Mouse (Mus musculus) MEL (cell line): ENCODE results near the gene Shisa8. TPM values are rescaled to one million over a fixed set of nuclear protein-coding genes. Genes with fewer than 3 reads are reported as not detected.

ENCODE experiments used
- DNase-seq: peaks from one replicate; pipeline ENCODE4 v3.0.0; 2011; ENCODE audit warnings: low read depth, low spot score
- H3K27ac ChIP-seq: 2 replicates; pipeline ENCODE4 v1.5.1; 2012; ENCODE audit warnings: low read depth, mild to moderate bottlenecking, control low read depth, low read length, moderate library complexity; ENCODE audit not compliant: control insufficient read depth
- H3K27me3 ChIP-seq, 2 experiments: fragments of 150-350 bp in 1 of 2; sonication (generic) in 1 of 2; 2 replicates each; pipeline ENCODE4 v1.6.1; 2012; ENCODE audit warnings: low read length in 2 of 2, mild to moderate bottlenecking in 2 of 2, improper control_type of control experiment in 1 of 2, moderate library complexity in 1 of 2; ENCODE audit not compliant: insufficient read depth in 2 of 2, control insufficient read depth in 1 of 2
- H3K36me3 ChIP-seq, 2 experiments: 2 replicates each; pipeline ENCODE4 v1.6.1; 2012 to 2014; ENCODE audit warnings: low read length in 2 of 2, improper control_type of control experiment in 1 of 2, inconsistent platforms in 1 of 2, mild to moderate bottlenecking in 1 of 2; ENCODE audit not compliant: insufficient read depth in 2 of 2, control insufficient read depth in 1 of 2
- H3K4me1 ChIP-seq, 2 experiments: fragments of 150-350 bp in 1 of 2; sonication (generic) in 1 of 2; 2 replicates each; pipeline ENCODE4 v1.6.1; 2012; ENCODE audit warnings: low read length in 2 of 2, improper control_type of control experiment in 1 of 2, mild to moderate bottlenecking in 1 of 2; ENCODE audit not compliant: insufficient read depth in 2 of 2, control insufficient read depth in 1 of 2
- H3K4me3 ChIP-seq, 2 experiments: fragments of 150-350 bp in 1 of 2; sonication (generic) in 1 of 2; 2 replicates each; pipeline ENCODE4 v1.5.1; 2012; ENCODE audit warnings: low read depth in 2 of 2, low read length in 2 of 2, mild to moderate bottlenecking in 2 of 2, moderate library complexity in 2 of 2, control low read depth in 1 of 2, improper control_type of control experiment in 1 of 2; ENCODE audit not compliant: control insufficient read depth in 1 of 2, insufficient read depth in 1 of 2
- H3K79me2 ChIP-seq: 2 replicates; pipeline ENCODE4 v1.6.1; 2012; ENCODE audit warnings: mild to moderate bottlenecking, low read length, moderate library complexity; ENCODE audit not compliant: control insufficient read depth, poor library complexity, insufficient read depth
- H3K9ac ChIP-seq: 2 replicates; pipeline ENCODE4 v1.6.1; 2012; ENCODE audit warnings: low read depth, mild to moderate bottlenecking, control low read depth, low read length, moderate library complexity; ENCODE audit not compliant: control insufficient read depth, poor library complexity, severe bottlenecking
- H3K9me3 ChIP-seq: fragments of 150-350 bp; sonication (generic); replicated peaks from 2 replicates; pipeline ENCODE4 v1.6.1; 2012; ENCODE audit warnings: mild to moderate bottlenecking, low read length, improper control_type of control experiment, moderate library complexity; ENCODE audit not compliant: insufficient read depth
- BHLHE40 ChIP-seq: IDR thresholded peaks from 2 replicates; pipeline ENCODE4 v1.6.1; 2012; ENCODE audit warnings: low read depth, mild to moderate bottlenecking, inconsistent platforms, low read length, improper control_type of control experiment, borderline replicate concordance
- CHD1 ChIP-seq: IDR thresholded peaks from 2 replicates; pipeline ENCODE4 v1.6.1; 2012; ENCODE audit warnings: low read depth, mild to moderate bottlenecking, inconsistent platforms, low read length, improper control_type of control experiment
- CHD2 ChIP-seq: IDR thresholded peaks from 2 replicates; pipeline ENCODE4 v1.6.1; 2011; ENCODE audit warnings: low read length, improper control_type of control experiment
- CTCF ChIP-seq, 3 experiments: IDR thresholded peaks in 2 of 3; conservative IDR thresholded peaks in 1 of 3; 2 replicates each; pipeline ENCODE4 v1.5.1; 2011 to 2012; ENCODE audit warnings: low read length in 3 of 3, low read depth in 2 of 3, mild to moderate bottlenecking in 2 of 3, improper control_type of control experiment in 1 of 3, inconsistent platforms in 1 of 3, mixed read lengths in 1 of 3, moderate library complexity in 1 of 3; ENCODE audit not compliant: control insufficient read depth in 1 of 3, insufficient read depth in 1 of 3, poor library complexity in 1 of 3, severe bottlenecking in 1 of 3
- ETS1 ChIP-seq: IDR thresholded peaks from 2 replicates; pipeline ENCODE4 v1.6.1; 2012; ENCODE audit warnings: low read depth, mild to moderate bottlenecking, inconsistent platforms, low read length, improper control_type of control experiment, moderate library complexity
- GABPA ChIP-seq: IDR thresholded peaks from 2 replicates; pipeline ENCODE4 v1.6.1; 2012; ENCODE audit warnings: low read depth, mild to moderate bottlenecking, inconsistent platforms, low read length, improper control_type of control experiment, moderate library complexity
- GATA1 ChIP-seq: IDR thresholded peaks from 2 replicates; pipeline ENCODE4 v1.6.1; 2011; ENCODE audit warnings: low read depth, low read length, improper control_type of control experiment
- KAT2A ChIP-seq: conservative IDR thresholded peaks from 2 replicates; pipeline ENCODE4 v1.6.1; 2012; ENCODE audit warnings: low read depth, low read length, improper control_type of control experiment, inconsistent platforms
- MYC ChIP-seq: IDR thresholded peaks from 2 replicates; pipeline ENCODE4 v1.6.1; 2011; ENCODE audit warnings: low read depth, mild to moderate bottlenecking, low read length, improper control_type of control experiment, moderate library complexity
- NRF1 ChIP-seq: IDR thresholded peaks from 2 replicates; pipeline ENCODE4 v1.6.1; 2014; ENCODE audit warnings: low read depth, mild to moderate bottlenecking, inconsistent platforms, low read length, improper control_type of control experiment, moderate library complexity; ENCODE audit not compliant: poor library complexity, insufficient read depth, severe bottlenecking
- POLR2A ChIP-seq, 2 experiments: IDR thresholded peaks; 2 replicates each; pipeline ENCODE4 v1.6.1; 2011 to 2012; ENCODE audit warnings: low read length in 2 of 2, mild to moderate bottlenecking in 2 of 2, control low read depth in 1 of 2, improper control_type of control experiment in 1 of 2, low read depth in 1 of 2, moderate library complexity in 1 of 2; ENCODE audit not compliant: control insufficient read depth in 1 of 2, insufficient read depth in 1 of 2, poor library complexity in 1 of 2
- RAD21 ChIP-seq: IDR thresholded peaks from 2 replicates; pipeline ENCODE4 v1.6.1; 2011; ENCODE audit warnings: mild to moderate bottlenecking, low read depth, low read length, improper control_type of control experiment
- TBP ChIP-seq: IDR thresholded peaks from 2 replicates; pipeline ENCODE4 v1.8.0; 2011; ENCODE audit warnings: low read depth, low read length, improper control_type of control experiment
- TCF12 ChIP-seq: IDR thresholded peaks from 2 replicates; pipeline ENCODE4 v1.6.1; 2014; ENCODE audit warnings: low read depth, mild to moderate bottlenecking, inconsistent platforms, low read length, improper control_type of control experiment, moderate library complexity
- UBTF ChIP-seq: IDR thresholded peaks from 2 replicates; pipeline ENCODE4 v1.6.1; 2012; ENCODE audit warnings: low read depth, mild to moderate bottlenecking, inconsistent platforms, low read length, improper control_type of control experiment, moderate library complexity, borderline replicate concordance; ENCODE audit not compliant: insufficient read depth
- USF2 ChIP-seq, 2 experiments: IDR thresholded peaks; 2 replicates each; pipeline ENCODE4 v1.6.1; 2011 to 2012; ENCODE audit warnings: improper control_type of control experiment in 2 of 2, low read length in 2 of 2, borderline replicate concordance in 1 of 2, inconsistent platforms in 1 of 2, low read depth in 1 of 2, mild to moderate bottlenecking in 1 of 2; ENCODE audit not compliant: insufficient read depth in 1 of 2
- ZMIZ1 ChIP-seq: IDR thresholded peaks from 2 replicates; pipeline ENCODE4 v1.6.1; 2012; ENCODE audit warnings: low read depth, mild to moderate bottlenecking, inconsistent platforms, low read length, improper control_type of control experiment, moderate library complexity
- polyA plus RNA-seq, 2 experiments: library from polyadenylated mRNA; stranded (reverse) in 1 of 2; unstranded in 1 of 2; fragments of >175 nt in 1 of 2; fragments of >200 nt in 1 of 2; gene quantifications; 2 replicates each; pipeline versions ENCODE4 v1.2.1 to v1.2.4; 2012; ENCODE audit warnings: low replicate concordance in 2 of 2, low read depth in 1 of 2; ENCODE audit not compliant: insufficient read length in 2 of 2, insufficient read depth in 1 of 2, missing spikeins in 1 of 2
- total RNA-seq: library from RNA; depleted of rRNA; stranded (reverse); fragments of 300-350 nt; gene quantifications from 2 replicates; pipeline ENCODE4 v1.2.3, GENCODE M21; 2012

Gene Shisa8
- total and polyA plus RNA-seq, 3 experiments = 0.10 TPM; not detected in 2

GRCm38 (mm10) chr15:82255944-82256383, 43.3 kb upstream of the Shisa8 start:
- Histone ChIP-seq H3K36me3 (no peaks in the 10 kb centered on the region), H3K79me2 (no peaks in the 10 kb centered on the region), H3K9me3 (no peaks in the 10 kb centered on the region)
- TF ChIP-seq KAT2A (no peak), TBP (no peak), NRF1 (no peak), TCF12 (no peak), GATA1 (no peak), RAD21 (no peak), CHD1 (no peak), CHD2 (no peak), GABPA (no peak), ETS1 (no peak), ZMIZ1 (no peak), MYC (no peak), BHLHE40 (no peak), POLR2A (IDR thresholded peaks at IDR 0.05; ENCODE audit: control insufficient read depth in 1 of 2, insufficient read depth in 1 of 2, low read depth in 1 of 2, low read length in 2 of 2, poor library complexity in 1 of 2) (no peak)
- TF ChIP-seq, all 39 proteins: peak for 0
- no peak overlapping the region for H3K4me3 ChIP-seq
- no peak for DNase-seq
- no peak overlapping the region for H3K27ac ChIP-seq
- no peaks in the 10 kb centered on the region for H3K4me1 ChIP-seq
- H3K9ac ChIP-seq = no peak overlapping the region
- peaks cover 0 to 1% of the 10 kb centered on the region in 2 experiments; a peak in 1 of 4 replicates for H3K27me3 ChIP-seq

GRCm38 (mm10) chr15:82255248-82255647, 42.6 kb upstream of the Shisa8 start:
- no peak overlapping the region for H3K9ac ChIP-seq
- TF ChIP-seq CTCF (IDR thresholded peaks at IDR 0.05 in 2 of 3, conservative IDR thresholded peaks at IDR 0.05 in 1 of 3; ENCODE audit: control insufficient read depth in 1 of 3, insufficient read depth in 1 of 3, low read depth in 2 of 3, low read length in 3 of 3, poor library complexity in 1 of 3, severe bottlenecking in 1 of 3) (peak; percentile 31 to 41 (median 32); a peak in 4 of 6 replicates), USF2 (IDR thresholded peaks at IDR 0.05; ENCODE audit: borderline replicate concordance in 1 of 2, insufficient read depth in 1 of 2, low read depth in 1 of 2, low read length in 2 of 2) (no peak), POLR2A (IDR thresholded peaks at IDR 0.05; ENCODE audit: control insufficient read depth in 1 of 2, insufficient read depth in 1 of 2, low read depth in 1 of 2, low read length in 2 of 2, poor library complexity in 1 of 2) (no peak), UBTF (no peak)
- TF ChIP-seq, all 39 proteins: peak for 1
- H3K79me2 ChIP-seq = no peaks in the 10 kb centered on the region
- H3K27me3 ChIP-seq = peaks cover 0 to 1% of the 10 kb centered on the region in 2 experiments; a peak in 1 of 4 replicates
- no peak overlapping the region for H3K27ac ChIP-seq
- no peak overlapping the region for H3K4me3 ChIP-seq
- no peaks in the 10 kb centered on the region for H3K4me1 ChIP-seq
- no peak for DNase-seq
- no peaks in the 10 kb centered on the region for H3K9me3 ChIP-seq
- no peaks in the 10 kb centered on the region for H3K36me3 ChIP-seq
